Mouse (Mus musculus): Measurements from ENCODE around the gene Map6d1.

- TF ChIP-seq CTCF (IDR thresholded peaks at IDR 0.05; ENCODE audit: control insufficient read depth, insufficient read depth, insufficient read length) (no peak), USF1 (IDR thresholded peaks at IDR 0.05; ENCODE audit: low read depth) (no peak), MAX (IDR thresholded peaks at IDR 0.05) (no peak), FOSL1 (IDR thresholded peaks at IDR 0.05; ENCODE audit: insufficient read depth, low read length, poor library complexity, severe bottlenecking) (no peak), CEBPB (IDR thresholded peaks at IDR 0.05; ENCODE audit: low read depth) (no peak)
Observed at GRCm38 (mm10) chr16:20279395-20279794, 38.2 kb upstream of the Map6d1 start.
